ENCODE assay signal across 15 mouse cellular contexts in the genomic region with DNA sequence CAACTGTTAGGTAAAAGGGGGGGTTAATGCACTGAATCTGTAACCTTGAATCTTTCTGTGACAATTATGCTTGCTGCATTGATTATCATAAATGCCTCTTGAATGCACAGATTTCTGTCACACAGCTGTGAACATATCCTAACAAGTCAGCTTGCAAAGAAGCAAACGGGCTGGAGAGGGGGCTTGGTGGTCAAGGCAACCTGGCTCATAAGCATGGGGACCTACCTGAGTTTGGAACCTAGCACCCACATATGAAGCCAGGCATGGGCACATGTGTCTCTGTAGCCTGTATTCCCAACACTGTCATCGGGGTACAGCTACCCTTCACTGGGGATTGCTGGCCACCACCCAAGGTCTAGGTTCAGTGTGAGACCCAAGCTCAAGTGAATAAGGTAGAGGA.
"Had no signal": no experiment of that assay in that cellular context is flagged by ENCODE, and none has a peak within 500 bp of the region (broad histone marks: within the 10 kb centered on the region; RNA-seq: fewer than 3 reads in every experiment).

No protein-coding gene starts in this region.

- H3K36me3 ChIP-seq: neural tube, embryonic 15.5 days; stomach, embryonic 15.5 days had no signal

- H3K27ac ChIP-seq: neural tube, embryonic 15.5 days; stomach, embryonic 15.5 days; stomach, postnatal 0 days had no signal

- H3K4me2 ChIP-seq: neural tube, embryonic 15.5 days; stomach, embryonic 15.5 days had no signal

- H3K9me3 ChIP-seq: neural tube, embryonic 15.5 days; stomach, embryonic 15.5 days had no signal

- H3K4me3 ChIP-seq: neural tube, embryonic 15.5 days; stomach, embryonic 15.5 days had no signal

- H3K9ac ChIP-seq: neural tube, embryonic 15.5 days; stomach, embryonic 15.5 days had no signal

- H3K27me3 ChIP-seq: neural tube, embryonic 15.5 days; stomach, embryonic 15.5 days had no signal

- DNase-seq: retina, postnatal 1 day; right cerebral cortex, adult 18-20 months; right cerebral cortex, postnatal 14 days; right cerebral cortex, postnatal 25 days; right cerebral cortex, postnatal 4 days; spleen, adult 18-20 months; thymus, adult 18-20 months; thymus, adult 2 months; thymus, postnatal 14 days; thymus, postnatal 25 days; thymus, postnatal 36 days; thymus, postnatal 4 days had no signal

- H3K4me1 ChIP-seq: stomach, embryonic 15.5 days had no signal
